Mouse (Mus musculus): ENCODE data around the gene Ddi1. TPM values are rescaled to one million over a fixed set of nuclear protein-coding genes. Genes with fewer than 3 reads are reported as not detected.
"Not testable (repeated sequence)": the region's sequence is repeated elsewhere in the genome, so short reads cannot be mapped to it uniquely, and the experiment has no call there.

Ddi1 gene
- polyA plus RNA-seq, 1 experiment from 2014 or later = 0.03 TPM

DNA sequence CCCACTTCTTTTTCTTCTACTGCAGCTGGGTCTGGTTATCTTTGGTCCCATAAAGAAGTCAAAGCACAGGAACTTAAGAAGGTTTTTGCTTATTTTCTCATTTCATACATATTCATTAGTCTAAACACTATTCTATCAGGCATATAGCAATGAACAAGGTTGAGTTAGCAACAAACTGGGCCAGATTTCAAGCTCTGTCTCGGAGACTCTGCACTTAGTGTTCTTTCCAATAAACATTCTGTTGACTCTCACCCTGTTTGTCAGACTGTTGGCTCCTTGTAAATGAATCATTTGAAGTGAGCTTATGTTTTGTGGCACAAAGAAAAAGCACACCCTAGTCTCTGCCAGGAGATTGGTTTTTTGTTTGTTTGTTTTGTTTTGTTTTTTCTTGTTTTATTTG, 19.3 kb downstream of the Ddi1 start:
- H3K27ac ChIP-seq (replicated peaks) = no peak overlapping the region
- H3K9me3 ChIP-seq (replicated peaks) = no peaks in the 10 kb centered on the region
- H3K36me3 ChIP-seq = no peaks in the 10 kb centered on the region
- no peak overlapping the region for H3K4me2 ChIP-seq
- no peaks in the 10 kb centered on the region for H3K27me3 ChIP-seq (replicated peaks)
- no peak overlapping the region for H3K9ac ChIP-seq (replicated peaks)
- 43% methylated on average over 1 of the region's 1 CpGs for WGBS
- no peaks in the 10 kb centered on the region for H3K4me1 ChIP-seq
- no peak overlapping the region for H3K4me3 ChIP-seq (replicated peaks)
- ATAC-seq (ENCODE audit: low FRiP score) = 0 out of 2 replicates have a peak, but pooled peaks have one; percentile 23

DNA sequence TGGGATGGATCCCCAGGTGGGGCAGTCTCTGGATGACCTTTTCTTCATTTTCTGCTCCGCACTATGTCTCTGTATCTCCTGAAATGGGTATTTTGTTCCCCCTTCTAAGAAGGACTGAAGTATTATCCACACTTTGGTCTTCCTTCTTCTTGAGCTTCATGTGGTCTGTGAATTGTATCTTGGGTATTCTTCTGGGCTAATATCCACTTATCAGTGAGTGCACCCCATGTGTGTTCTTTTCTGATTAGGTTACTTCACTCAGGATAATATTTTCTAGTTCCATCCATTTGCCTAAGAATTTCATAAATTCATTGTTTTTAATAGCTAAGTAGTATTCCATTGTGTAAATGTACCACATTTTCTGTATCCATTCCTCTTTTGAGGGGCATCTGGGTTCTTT, 33.7 kb downstream of the Ddi1 start:
- H3K27ac ChIP-seq (replicated peaks); H3K36me3 ChIP-seq; H3K4me3 ChIP-seq (replicated peaks); H3K27me3 ChIP-seq (replicated peaks); H3K9me3 ChIP-seq (replicated peaks); H3K4me1 ChIP-seq; H3K9ac ChIP-seq (replicated peaks); ATAC-seq (ENCODE audit: low FRiP score); H3K4me2 ChIP-seq: not testable (repeated sequence)
- WGBS = 94% methylated on average over 1 of the region's 1 CpGs

DNA sequence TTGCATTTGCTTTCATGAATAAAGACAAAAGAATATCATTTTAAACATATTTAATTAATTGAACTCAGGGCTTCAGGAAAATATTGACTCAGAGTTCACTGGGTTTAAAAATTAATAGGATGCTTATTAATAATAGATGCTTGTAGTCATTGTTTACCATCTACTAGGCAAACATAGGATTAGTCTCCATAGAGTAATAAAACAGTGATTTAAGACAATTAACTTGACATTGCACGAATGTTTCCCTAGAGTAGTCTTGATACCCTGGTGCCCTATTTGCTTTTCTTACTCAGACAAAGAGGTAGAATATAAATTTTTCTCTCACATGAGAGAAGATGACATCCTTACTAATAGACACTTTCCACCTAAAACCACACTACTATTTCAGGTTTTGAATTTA, 52.1 kb downstream of the Ddi1 start:
- Histone ChIP-seq H3K27ac (replicated peaks) (no peak overlapping the region), H3K4me3 (replicated peaks) (no peak overlapping the region), H3K27me3 (replicated peaks) (no peaks in the 10 kb centered on the region), H3K9ac (replicated peaks) (no peak overlapping the region), H3K36me3 (no peaks in the 10 kb centered on the region), H3K9me3 (replicated peaks) (no peaks in the 10 kb centered on the region), H3K4me1 (no peaks in the 10 kb centered on the region), H3K4me2 (no peak overlapping the region)
- ATAC-seq (ENCODE audit: low FRiP score) = no peak
- 14% methylated on average over 1 of the region's 1 CpGs for WGBS

DNA sequence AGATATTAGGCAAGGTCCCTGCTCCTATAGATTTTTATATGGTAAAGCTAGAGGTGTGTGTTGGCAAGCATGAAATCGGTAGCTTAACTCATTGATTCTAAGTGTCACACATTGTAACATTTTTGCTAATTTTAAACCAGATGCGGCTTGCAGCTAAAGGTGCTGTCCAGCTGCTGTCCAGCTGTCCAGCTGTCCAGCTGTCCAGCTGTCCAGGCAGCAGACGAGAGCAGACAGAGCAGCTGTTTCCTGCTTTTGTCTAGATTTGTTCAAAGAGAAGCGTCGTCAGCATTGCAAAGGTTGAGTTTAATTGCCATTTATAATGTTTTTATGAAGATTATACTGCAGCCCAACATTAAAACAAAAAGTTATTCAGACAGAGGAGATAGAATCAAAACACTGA, 56.8 kb downstream of the Ddi1 start:
- Histone ChIP-seq H3K27ac (replicated peaks) (no peak overlapping the region), H3K36me3 (no peaks in the 10 kb centered on the region), H3K4me2 (no peak overlapping the region), H3K4me1 (no peaks in the 10 kb centered on the region), H3K4me3 (replicated peaks) (no peak overlapping the region), H3K9me3 (replicated peaks) (no peaks in the 10 kb centered on the region), H3K27me3 (replicated peaks) (no peaks in the 10 kb centered on the region), H3K9ac (replicated peaks) (no peak overlapping the region)
- no peak for ATAC-seq (ENCODE audit: low FRiP score)
- WGBS = 76% methylated on average over 5 of the region's 5 CpGs

Other genes with a start within 250 kb of the Ddi1 start
- gene Pdgfd, start 101.3 kb downstream of the Ddi1 start, polyA plus RNA-seq (2015; fragmentation: Nextera tagmentation; extraction: Ambion mirVana) = 3.4 and 4.8 TPM in 2 replicates